ENCODE assay signal across 8 mouse cellular contexts in the genomic region with DNA sequence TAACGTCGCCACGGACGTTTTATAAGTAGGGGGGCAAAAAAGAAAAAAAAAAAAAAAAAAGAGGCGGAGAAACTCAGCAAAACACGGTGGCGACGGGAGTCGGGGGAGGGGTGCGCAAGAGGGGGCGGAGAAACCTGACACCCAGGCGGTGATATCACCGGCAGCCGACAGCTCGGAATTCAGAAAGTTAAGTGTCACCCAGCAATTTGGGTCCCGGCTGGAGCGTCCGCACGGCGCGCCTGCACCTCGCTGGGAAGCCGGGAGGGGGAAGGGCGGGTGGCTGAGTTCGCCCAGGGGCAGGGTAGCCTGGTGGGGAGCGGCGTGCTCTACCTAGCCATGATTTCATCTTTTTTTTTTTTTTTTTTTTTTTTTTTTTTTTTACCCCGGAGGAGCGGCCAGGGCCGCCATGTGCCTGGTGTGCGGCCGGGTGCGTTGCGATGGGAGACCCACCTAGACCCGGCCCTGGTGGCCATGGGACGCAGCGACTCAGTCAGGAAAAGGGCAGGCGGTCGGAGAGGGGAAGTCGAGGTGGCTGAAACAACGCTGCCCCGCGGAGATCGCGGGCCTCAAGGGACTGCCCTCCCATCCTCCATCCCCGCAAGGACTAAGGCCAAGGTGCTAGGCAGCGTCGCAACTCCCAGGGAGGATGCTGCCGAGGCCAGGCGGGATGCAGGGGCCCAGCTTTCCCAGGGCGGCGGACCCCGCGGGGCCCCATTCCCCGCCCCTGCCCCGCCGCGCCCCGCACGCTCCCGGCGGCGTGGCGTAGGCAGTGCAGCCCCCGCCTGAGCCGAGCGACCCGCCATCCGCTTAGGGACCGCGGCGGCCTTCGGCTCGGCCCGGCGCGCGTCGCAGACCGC. TPM values are rescaled to one million over a fixed set of nuclear protein-coding genes. Genes with fewer than 3 reads are reported as not detected.
DNase-seq lines count a peak whose midpoint lies in the region; ATAC-seq and TF ChIP-seq lines count a peak whose summit lies in the region.

No protein-coding gene starts in this region.

- peaks cover 15% of the 10 kb centered on the region for H3K4me1 ChIP-seq in hindbrain, embryonic 14.5 days (replicated peaks; ENCODE audit: control insufficient read depth, insufficient read depth, low read length)

- TF ChIP-seq CTCF in left cerebral cortex, adult 2 months (IDR thresholded peaks at IDR 0.05): peak; percentile 14; the same call in 1 of the 2 replicates

- peak; percentile 75 for DNase-seq in R1 (ENCODE audit: low read depth, low spot score)
- DNase-seq in cerebellum, postnatal 14 days: peak; percentile 86 to 89
- peak; percentile 40 to 63 for DNase-seq in frontal cortex, postnatal 25 days (ENCODE audit: low spot score in 2 of 2)
- peak; percentile 70 for DNase-seq in hindbrain, embryonic 14.5 days (ENCODE audit: low spot score)
- peak; percentile 80 to 82 for DNase-seq in left cerebral cortex, adult 2 months (ENCODE audit: extremely low spot score in 1 of 2, low spot score in 2 of 2)
- peak; percentile 87 to 89 for DNase-seq in right cerebral cortex, postnatal 10 days (ENCODE audit: low spot score in 2 of 2)
- DNase-seq in urinary bladder, postnatal 25 days (ENCODE audit: low spot score): peak; percentile 67

- peak overlapping the region; percentile 91 for H3K4me3 ChIP-seq in hindbrain, embryonic 14.5 days (replicated peaks; ENCODE audit: low read length)
- H3K4me3 ChIP-seq in left cerebral cortex, adult 2 months: peak overlapping the region; percentile 95

- intact Hi-C loops in left cerebral cortex, adult 2 months (cut with DNase I): loop anchor here (2.0 to 10.0 kb wide), 5 partner anchors 49 to 1425 kb away; no protein-coding TSS in a partner anchor

- no peaks in the 10 kb centered on the region for H3K27me3 ChIP-seq in hindbrain, embryonic 14.5 days (ENCODE audit: control insufficient read depth, insufficient read depth, low read length)

- peak; percentile 75 for ATAC-seq in hindbrain, embryonic 14.5 days (ENCODE audit: low FRiP score)
- ATAC-seq in megakaryocyte, adult 5-6 weeks (ENCODE audit: poor library complexity, severe bottlenecking): peak; percentile 55

- WGBS in hindbrain, embryonic 14.5 days: under 1% methylated on average over 60 of the region's 80 CpGs

- H3K27ac ChIP-seq in hindbrain, embryonic 14.5 days: peak overlapping the region; percentile 93
- H3K27ac ChIP-seq in left cerebral cortex, adult 2 months: peak overlapping the region; percentile 98

- no peaks in the 10 kb centered on the region for H3K9me3 ChIP-seq in hindbrain, embryonic 14.5 days (ENCODE audit: control insufficient read depth, low read length)

- peak overlapping the region; percentile 93 for H3K9ac ChIP-seq in hindbrain, embryonic 14.5 days

- H3K36me3 ChIP-seq in hindbrain, embryonic 14.5 days (replicated peaks; ENCODE audit: control insufficient read depth, insufficient read depth): no peaks in the 10 kb centered on the region

- H3K4me2 ChIP-seq in hindbrain, embryonic 14.5 days (replicated peaks): peak overlapping the region; percentile 90

RNA-seq across cellular contexts. Expression of a gene that starts 0.9 kb away (rescaled TPM):
- 2.7 and 2.9 TPM in 2 replicates for polyA plus RNA-seq in hindbrain, embryonic 14.5 days (2014; fragmentation: Nextera tagmentation; extraction: Ambion mirVana)
- 100 to 1,000 TPM; 133 to 143 TPM for total RNA-seq in left cerebral cortex, adult 2 months (2021)
- 20.5 and 21.7 TPM in 2 replicates for total RNA-seq in megakaryocyte, adult 5-6 weeks (2015)
- 15.0 and 23.1 TPM in 2 replicates for total RNA-seq in megakaryocyte, adult 5-6 weeks (2017)

Comparison
In these comparisons a context has a peak if more than half of its experiments do, and no peak if none do; other contexts are left out.
1. Peak in every context shown above with its lines: DNase-seq, ATAC-seq, H3K4me3 ChIP-seq and H3K27ac ChIP-seq.
2. RNA of a gene that starts 0.9 kb away (total RNA-seq): 133 to 143 TPM in left cerebral cortex, adult 2 months; 15.0 to 23.1 TPM in megakaryocyte, adult 5-6 weeks; every median in the first group is over 4 times any median in the second.